Mouse (Mus musculus): ENCODE measurements around the gene Hpcal1.

Hpcal1 gene

GRCm38 (mm10) chr12:17690564-17691281, at the start of gene Hpcal1:
Gene Hpcal1, plus strand, starts transcription at chr12:17690856.
- DNase-seq (ENCODE audit: low read depth, low spot score) = peak; percentile 51

GRCm38 (mm10) chr12:17641269-17641668, 49.4 kb upstream of the Hpcal1 start:
- no peak for DNase-seq (ENCODE audit: low read depth, low spot score)

GRCm38 (mm10) chr12:17644385-17645222, 46.1 kb upstream of the Hpcal1 start:
- no peak for DNase-seq (ENCODE audit: low read depth, low spot score)

- no peak for DNase-seq (ENCODE audit: low read depth, low spot score)
Measured at GRCm38 (mm10) chr12:17646457-17646856, 44.2 kb upstream of the Hpcal1 start.

GRCm38 (mm10) chr12:17651223-17652095, 39.2 kb upstream of the Hpcal1 start:
- no peak for DNase-seq (ENCODE audit: low read depth, low spot score)

GRCm38 (mm10) chr12:17652216-17653050, 38.2 kb upstream of the Hpcal1 start:
- DNase-seq (ENCODE audit: low read depth, low spot score) = no peak

GRCm38 (mm10) chr12:17653051-17653783, 37.4 kb upstream of the Hpcal1 start:
- DNase-seq (ENCODE audit: low read depth, low spot score) = no peak

GRCm38 (mm10) chr12:17657561-17658195, 33.0 kb upstream of the Hpcal1 start:
- no peak for DNase-seq (ENCODE audit: low read depth, low spot score)

GRCm38 (mm10) chr12:17658521-17658920, 32.1 kb upstream of the Hpcal1 start:
- DNase-seq (ENCODE audit: low read depth, low spot score) = no peak

GRCm38 (mm10) chr12:17661483-17661920, 29.2 kb upstream of the Hpcal1 start:
- no peak for DNase-seq (ENCODE audit: low read depth, low spot score)

GRCm38 (mm10) chr12:17663991-17664635, 26.5 kb upstream of the Hpcal1 start:
- DNase-seq (ENCODE audit: low read depth, low spot score) = no peak

GRCm38 (mm10) chr12:17665906-17666326, 24.7 kb upstream of the Hpcal1 start:
- DNase-seq (ENCODE audit: low read depth, low spot score) = no peak

- DNase-seq (ENCODE audit: low read depth, low spot score) = no peak
Measured at GRCm38 (mm10) chr12:17666616-17667015, 24.0 kb upstream of the Hpcal1 start.

- DNase-seq (ENCODE audit: low read depth, low spot score) = no peak
Measured at GRCm38 (mm10) chr12:17673729-17674128, 16.9 kb upstream of the Hpcal1 start.

GRCm38 (mm10) chr12:17674182-17674812, 16.4 kb upstream of the Hpcal1 start:
- DNase-seq (ENCODE audit: low read depth, low spot score) = no peak

- no peak for DNase-seq (ENCODE audit: low read depth, low spot score)
Measured at GRCm38 (mm10) chr12:17677743-17678142, 12.9 kb upstream of the Hpcal1 start.

- DNase-seq (ENCODE audit: low read depth, low spot score) = no peak
Measured at GRCm38 (mm10) chr12:17679571-17679970, 11.1 kb upstream of the Hpcal1 start.

- no peak for DNase-seq (ENCODE audit: low read depth, low spot score)
Measured at GRCm38 (mm10) chr12:17682161-17682560, 8.5 kb upstream of the Hpcal1 start.

- DNase-seq (ENCODE audit: low read depth, low spot score) = no peak
Measured at GRCm38 (mm10) chr12:17684315-17684714, 6.3 kb upstream of the Hpcal1 start.

All from c-Kit-negative CD71-positive TER-119-positive erythroid progenitor cells, embryonic 14.5 days (primary cell).